Mouse (Mus musculus): Measurements from ENCODE around the gene Vash2.

DNA sequence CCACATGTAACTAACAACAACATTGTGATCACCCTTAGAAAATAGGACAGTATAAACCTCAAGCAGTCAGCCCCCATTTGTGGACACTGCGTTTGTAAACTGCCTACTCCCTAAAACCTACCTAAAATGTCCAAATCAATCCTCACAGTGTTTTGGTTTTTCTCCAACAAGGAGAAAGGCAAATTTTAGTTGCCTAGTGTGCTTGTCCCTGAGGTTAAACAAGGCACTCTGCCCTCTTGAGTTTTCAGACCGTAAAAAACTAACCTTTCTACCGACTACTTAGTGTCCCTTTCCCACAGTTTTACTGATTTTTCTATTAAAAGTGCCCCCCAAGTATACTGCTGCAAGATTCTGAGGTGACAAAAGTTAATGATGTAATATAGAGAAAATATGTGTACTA lies 51.8 kb downstream of the Vash2 start:
- TF ChIP-seq GATA1 (IDR thresholded peaks at IDR 0.05; ENCODE audit: low read length) (no peak), TAL1 (IDR thresholded peaks at IDR 0.05; ENCODE audit: low read length) (no peak)

All from erythroblast, embryonic 14.5 days (primary cell).